Mouse (Mus musculus) heart, embryonic 15.5 days (tissue): Measurements from ENCODE around the gene Tpst1. TPM values are rescaled to one million over a fixed set of nuclear protein-coding genes. Genes with fewer than 3 reads are reported as not detected.

Source experiments
- ATAC-seq: fragments of 200-750 bp; cut with Nextera tagmentation; replicated peaks from 2 replicates; pipeline ENCODE4 v1.8.0; 2017; ENCODE audit warnings: low read depth, moderate TSS enrichment; ENCODE audit not compliant: insufficient number of reproducible peaks, insufficient read depth, low FRiP score
- H3K27ac ChIP-seq: fragments of 300-500 bp; sonication (generic); 2 replicates; pipeline ENCODE4 v1.5.1; 2015; ENCODE audit warnings: mild to moderate bottlenecking, inconsistent platforms
- H3K27me3 ChIP-seq: fragments of 300-500 bp; sonication (generic); 2 replicates; pipeline ENCODE4 v1.6.1; 2015; ENCODE audit warnings: inconsistent platforms
- H3K36me3 ChIP-seq: fragments of 300-500 bp; sonication (generic); 2 replicates; pipeline ENCODE4 v1.6.1; 2015; ENCODE audit warnings: mild to moderate bottlenecking, inconsistent platforms
- H3K4me1 ChIP-seq: fragments of 300-500 bp; sonication (generic); replicated peaks from 2 replicates; pipeline ENCODE4 v1.6.1; 2015; ENCODE audit warnings: inconsistent platforms
- H3K4me2 ChIP-seq: fragments of 300-500 bp; sonication (generic); 2 replicates; pipeline ENCODE4 v1.6.1; 2015; ENCODE audit warnings: inconsistent platforms, mild to moderate bottlenecking, moderate library complexity
- H3K4me3 ChIP-seq: fragments of 300-500 bp; sonication (generic); 2 replicates; pipeline ENCODE4 v1.5.1; 2015; ENCODE audit warnings: mild to moderate bottlenecking, inconsistent platforms
- H3K9ac ChIP-seq: fragments of 300-500 bp; sonication (generic); 2 replicates; pipeline ENCODE4 v1.6.1; 2015; ENCODE audit warnings: mild to moderate bottlenecking, inconsistent platforms
- H3K9me3 ChIP-seq: fragments of 300-500 bp; sonication (generic); replicated peaks from 2 replicates; pipeline ENCODE4 v1.6.1; 2016; ENCODE audit warnings: inconsistent platforms
- WGBS: fragments of 180-500 bp; shearing (Covaris S2); methylation state at CpG from one replicate; pipeline ENCODE4 v1.1.7; 2015; ENCODE audit warnings: mixed read lengths; 5-methylcytosine and 5-hydroxymethylcytosine counted together
- polyA plus RNA-seq: library from polyadenylated mRNA; unstranded; fragments of >200 nt; fragmentation: Nextera tagmentation; extraction: Ambion mirVana; gene quantifications from 2 replicates; pipeline ENCODE4 v1.2.1, GENCODE M21; 2015

Tpst1 gene
- polyA plus RNA-seq, 1 experiment from 2014 or later = 27.2 TPM

GRCm38 (mm10) chr5:130055688-130056087 is 17.4 kb upstream of the Tpst1 start:
- WGBS = 96% methylated on average over 4 of the region's 4 CpGs
- no peak overlapping the region for H3K4me2 ChIP-seq

DNA sequence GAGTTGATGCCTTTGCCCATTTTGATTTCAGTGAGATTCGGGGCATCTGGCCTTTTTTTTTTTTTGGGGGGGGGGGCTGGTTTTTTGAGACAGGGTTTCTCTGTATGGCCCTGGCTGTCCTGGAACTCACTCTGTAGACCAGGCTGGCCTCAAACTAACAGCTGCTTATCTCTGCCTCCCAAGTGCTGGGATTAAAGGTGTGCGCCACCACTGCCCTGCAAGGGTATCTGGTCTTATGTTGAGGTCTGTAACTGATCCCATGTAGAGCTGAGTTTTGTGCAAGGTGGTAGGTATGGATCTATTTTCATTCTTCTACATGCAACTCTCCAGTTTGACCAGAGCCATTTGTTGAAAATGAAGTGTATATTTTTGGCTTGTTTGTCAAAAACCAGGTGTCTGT is 16.8 kb upstream of the Tpst1 start:
- WGBS = 80% methylated on average over 2 of the region's 2 CpGs
- Histone ChIP-seq H3K27me3 (peaks cover 23% of the 10 kb centered on the region), H3K4me3 (no peak overlapping the region), H3K4me2 (no peak overlapping the region), H3K36me3 (peaks cover 10% of the 10 kb centered on the region; the same call in 1 of the 2 replicates), H3K27ac (no peak overlapping the region), H3K9me3 (no peaks in the 10 kb centered on the region), H3K4me1 (peaks cover 11% of the 10 kb centered on the region), H3K9ac (no peak overlapping the region)
- no peak for ATAC-seq

More at GRCm38 (mm10) chr5:130055688-130056087, 17.4 kb upstream of the Tpst1 start:
- H3K27me3 ChIP-seq = peaks cover 30% of the 10 kb centered on the region
- H3K4me1 ChIP-seq = peaks cover 11% of the 10 kb centered on the region
- no peak overlapping the region for H3K4me3 ChIP-seq
- H3K9me3 ChIP-seq = no peaks in the 10 kb centered on the region
- no peak overlapping the region for H3K9ac ChIP-seq
- no peak for ATAC-seq
- H3K36me3 ChIP-seq = peaks cover 10% of the 10 kb centered on the region; the same call in 1 of the 2 replicates
- H3K27ac ChIP-seq = no peak overlapping the region

DNA sequence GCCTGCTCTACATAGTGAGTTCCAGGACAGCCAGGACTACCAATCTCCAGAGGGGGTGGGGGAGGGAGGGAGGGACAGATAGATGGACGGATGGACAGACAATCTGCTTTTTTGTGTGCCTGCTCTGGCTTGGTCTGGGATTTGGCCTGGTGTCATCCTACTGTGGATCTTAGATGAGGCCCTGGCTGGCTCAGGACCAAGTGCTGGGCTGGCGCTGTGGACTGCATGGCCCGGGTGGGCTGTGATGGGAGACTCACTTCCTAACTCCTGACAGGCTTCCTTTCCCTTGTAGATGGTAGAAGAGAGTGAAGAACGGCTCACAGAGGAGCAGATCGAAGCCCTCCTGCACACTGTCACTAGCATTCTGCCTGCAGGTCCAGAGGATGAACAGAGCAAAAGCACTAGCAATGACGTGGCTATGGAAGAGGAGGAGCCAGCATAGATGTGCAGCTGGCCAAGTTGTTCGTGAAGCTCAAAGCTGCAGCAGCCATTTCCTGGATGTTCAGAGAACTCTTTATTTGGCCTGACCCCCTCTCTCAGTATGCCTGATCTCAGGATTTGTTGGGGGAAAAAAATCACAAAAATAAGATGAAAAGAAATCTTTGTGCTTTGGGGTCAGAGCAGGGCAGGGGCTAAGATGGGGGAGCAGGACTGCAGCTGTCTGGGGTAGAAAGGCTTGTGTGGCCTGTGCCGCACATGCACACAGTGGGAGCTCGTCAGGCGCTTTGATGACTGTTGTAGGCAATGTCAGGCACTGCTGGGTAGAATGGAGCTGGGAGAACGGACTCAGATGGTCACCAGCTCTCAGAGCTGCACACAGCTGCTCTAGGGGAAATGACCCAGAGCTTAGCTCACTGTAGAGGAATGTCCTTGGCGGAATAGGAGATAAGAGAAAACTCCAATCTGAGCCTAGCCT is 13.5 kb upstream of the Tpst1 start:
- WGBS = 50% methylated on average over 12 of the region's 12 CpGs
- H3K4me1 ChIP-seq = peaks cover 11% of the 10 kb centered on the region
- 0 out of 2 replicates have a peak, but pooled peaks cover 6% of the 10 kb centered on the region for H3K36me3 ChIP-seq
- H3K27me3 ChIP-seq = peaks cover 1% of the 10 kb centered on the region
- H3K4me2 ChIP-seq = no peak overlapping the region
- H3K9ac ChIP-seq = no peak overlapping the region
- H3K27ac ChIP-seq = peak overlapping the region; percentile 79
- no peaks in the 10 kb centered on the region for H3K9me3 ChIP-seq
- ATAC-seq = peak; percentile 80
- H3K4me3 ChIP-seq = no peak overlapping the region

DNA sequence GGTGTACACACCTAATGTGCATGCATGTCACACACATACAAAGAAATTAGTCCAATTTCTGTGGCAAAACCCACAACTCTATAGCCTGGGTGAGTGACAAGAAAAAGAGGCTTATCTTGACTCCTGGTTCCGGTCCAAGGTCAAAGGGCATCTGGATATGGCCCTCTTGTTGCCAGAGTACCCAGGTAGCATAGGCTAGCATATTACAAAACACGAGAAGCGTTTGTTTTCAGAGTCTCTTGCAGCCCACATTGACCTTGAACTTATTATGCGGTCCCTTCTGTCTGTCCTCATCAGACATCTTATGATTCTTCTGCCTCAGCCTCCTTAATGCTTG is 12.8 kb upstream of the Tpst1 start:
- Histone ChIP-seq H3K27ac (peak overlapping the region; percentile 79), H3K4me2 (no peak overlapping the region), H3K27me3 (no peaks in the 10 kb centered on the region), H3K9ac (no peak overlapping the region), H3K36me3 (0 out of 2 replicates have a peak, but pooled peaks cover 4% of the 10 kb centered on the region), H3K9me3 (no peaks in the 10 kb centered on the region), H3K4me1 (peaks cover 11% of the 10 kb centered on the region), H3K4me3 (no peak overlapping the region)
- WGBS = 70% methylated on average over 4 of the region's 4 CpGs
- no peak for ATAC-seq

- Histone ChIP-seq H3K9me3 (no peaks in the 10 kb centered on the region; the same call in 1 of the 2 replicates), H3K4me1 (peaks cover 11% of the 10 kb centered on the region), H3K9ac (no peak overlapping the region), H3K4me2 (no peak overlapping the region), H3K27ac (peak overlapping the region; percentile 52), H3K4me3 (no peak overlapping the region), H3K27me3 (no peaks in the 10 kb centered on the region), H3K36me3 (no peaks in the 10 kb centered on the region)
- no peak for ATAC-seq
- 59% methylated on average over 2 of the region's 2 CpGs for WGBS
These were observed 11.0 kb upstream of the Tpst1 start for GRCm38 (mm10) chr5:130062096-130062495.

DNA sequence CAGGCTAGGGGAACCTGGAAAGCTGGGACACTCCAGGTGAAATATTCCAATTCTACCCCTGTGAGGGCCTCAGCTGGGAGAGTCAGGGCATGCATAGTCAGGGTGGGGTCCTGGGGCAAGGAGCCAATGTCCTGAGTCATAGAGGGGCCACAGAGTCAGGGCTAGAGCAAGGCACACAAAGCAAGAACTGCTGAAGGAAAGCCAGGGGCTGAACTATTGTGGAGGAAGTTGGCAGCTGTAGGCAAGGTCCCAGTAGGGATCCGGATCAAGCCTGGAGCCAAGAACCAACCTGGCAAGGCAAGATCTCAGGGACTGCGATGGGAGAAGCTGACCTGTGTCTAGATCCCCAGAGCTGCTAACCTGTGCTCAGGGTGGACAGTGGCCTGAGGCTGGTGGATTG is 9.4 kb upstream of the Tpst1 start:
- no peaks in the 10 kb centered on the region; the same call in 1 of the 2 replicates for H3K9me3 ChIP-seq
- peaks cover 11% of the 10 kb centered on the region for H3K4me1 ChIP-seq
- H3K4me2 ChIP-seq = no peak overlapping the region
- 74% methylated on average over 2 of the region's 2 CpGs for WGBS
- no peak overlapping the region for H3K4me3 ChIP-seq
- no peaks in the 10 kb centered on the region for H3K36me3 ChIP-seq
- no peak overlapping the region for H3K27ac ChIP-seq
- ATAC-seq = no peak
- no peak overlapping the region for H3K9ac ChIP-seq
- H3K27me3 ChIP-seq = no peaks in the 10 kb centered on the region; the same call in 1 of the 2 replicates

GRCm38 (mm10) chr5:130065579-130065978 is 7.5 kb upstream of the Tpst1 start:
- WGBS = 93% methylated on average over 1 of the region's 1 CpGs
- Histone ChIP-seq H3K36me3 (no peaks in the 10 kb centered on the region), H3K4me3 (no peak overlapping the region), H3K9ac (no peak overlapping the region), H3K4me1 (no peaks in the 10 kb centered on the region), H3K27me3 (peaks cover 6% of the 10 kb centered on the region), H3K27ac (no peak overlapping the region), H3K9me3 (no peaks in the 10 kb centered on the region; the same call in 1 of the 2 replicates), H3K4me2 (no peak overlapping the region)
- no peak for ATAC-seq

DNA sequence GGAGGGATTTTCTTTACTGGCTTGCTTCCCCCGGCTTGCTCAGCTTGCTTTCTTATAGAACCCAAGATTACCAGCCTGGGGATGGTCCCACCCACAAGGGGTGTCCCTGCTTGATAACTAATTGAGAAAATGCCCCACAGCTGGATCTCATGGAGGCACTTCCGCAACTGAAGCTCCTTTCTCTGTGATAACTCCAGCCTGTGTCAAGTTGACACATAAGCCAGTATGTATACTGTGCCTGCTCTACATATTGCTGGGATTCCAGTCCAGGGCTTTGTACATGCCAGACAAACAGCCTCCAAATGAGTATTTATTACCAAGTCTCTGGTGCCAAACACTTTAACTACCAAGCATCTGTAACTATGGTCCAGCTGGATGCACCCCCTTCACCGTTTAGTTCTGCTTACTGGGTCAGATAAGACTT is 5.3 kb upstream of the Tpst1 start:
- H3K27me3 ChIP-seq = peaks cover 9% of the 10 kb centered on the region
- ATAC-seq = no peak
- H3K36me3 ChIP-seq = no peaks in the 10 kb centered on the region
- no peak overlapping the region for H3K4me2 ChIP-seq
- no peak overlapping the region for H3K4me3 ChIP-seq
- H3K27ac ChIP-seq = no peak overlapping the region
- no peak overlapping the region for H3K9ac ChIP-seq
- H3K9me3 ChIP-seq = no peaks in the 10 kb centered on the region; the same call in 1 of the 2 replicates
- 48% methylated on average over 3 of the region's 3 CpGs for WGBS
- no peaks in the 10 kb centered on the region for H3K4me1 ChIP-seq

DNA sequence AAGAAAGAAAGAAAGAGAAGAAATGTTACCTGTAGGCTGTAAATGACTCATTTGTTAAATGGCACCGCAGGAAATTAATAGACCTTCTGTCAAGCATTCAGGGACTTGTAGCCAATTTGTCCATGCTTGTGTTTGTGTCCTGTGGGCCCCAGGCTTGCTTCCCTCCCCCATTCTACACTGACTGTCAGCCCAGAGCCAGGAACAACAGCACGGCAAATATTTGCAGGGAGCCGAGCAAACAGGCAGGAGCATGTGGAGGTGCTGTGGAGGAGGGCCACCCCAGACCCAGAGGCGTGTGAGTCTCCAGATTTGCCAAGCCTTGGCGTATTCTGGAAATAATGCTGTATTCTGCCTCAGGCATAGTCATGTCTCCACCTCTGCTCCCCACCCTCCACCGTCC is 1.4 kb downstream of the Tpst1 start:
- WGBS = 69% methylated on average over 6 of the region's 6 CpGs
- Histone ChIP-seq H3K4me2 (no peak overlapping the region), H3K27me3 (peaks cover 16% of the 10 kb centered on the region)

DNA sequence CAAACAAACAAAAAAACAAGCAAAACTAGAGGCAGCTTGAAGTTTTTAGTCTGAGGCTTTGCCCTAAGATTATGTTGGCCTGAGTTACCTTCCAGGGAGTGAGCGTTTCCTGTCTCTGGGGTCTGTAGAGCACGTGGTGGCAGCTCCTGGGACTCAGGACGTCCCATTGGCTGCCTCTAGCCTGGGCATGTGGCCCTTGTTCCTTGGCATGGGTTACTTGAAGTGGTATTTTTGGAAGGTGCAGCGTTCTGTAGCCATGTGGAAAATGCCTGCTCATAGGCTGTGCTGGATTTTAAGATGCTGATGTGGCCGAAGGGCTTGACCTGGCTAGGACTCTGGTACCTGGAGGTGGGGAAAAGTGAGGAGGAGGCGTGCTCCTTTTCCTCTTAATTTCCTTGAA is 3.3 kb downstream of the Tpst1 start:
- no peak overlapping the region for H3K27ac ChIP-seq
- H3K9ac ChIP-seq = no peak overlapping the region
- no peak overlapping the region for H3K4me2 ChIP-seq
- H3K4me1 ChIP-seq = peaks cover 11% of the 10 kb centered on the region
- H3K27me3 ChIP-seq = peaks cover 8% of the 10 kb centered on the region
- no peak for ATAC-seq
- 51% methylated on average over 6 of the region's 6 CpGs for WGBS
- no peaks in the 10 kb centered on the region for H3K36me3 ChIP-seq
- no peak overlapping the region for H3K4me3 ChIP-seq
- H3K9me3 ChIP-seq = no peaks in the 10 kb centered on the region

More for the DNA sequence above, 1.4 kb downstream of the Tpst1 start:
- Histone ChIP-seq H3K9me3 (no peaks in the 10 kb centered on the region), H3K27ac (no peak overlapping the region), H3K4me1 (0 out of 2 replicates have a peak, but pooled peaks cover 3% of the 10 kb centered on the region), H3K9ac (no peak overlapping the region), H3K36me3 (no peaks in the 10 kb centered on the region), H3K4me3 (no peak overlapping the region)
- no peak for ATAC-seq

DNA sequence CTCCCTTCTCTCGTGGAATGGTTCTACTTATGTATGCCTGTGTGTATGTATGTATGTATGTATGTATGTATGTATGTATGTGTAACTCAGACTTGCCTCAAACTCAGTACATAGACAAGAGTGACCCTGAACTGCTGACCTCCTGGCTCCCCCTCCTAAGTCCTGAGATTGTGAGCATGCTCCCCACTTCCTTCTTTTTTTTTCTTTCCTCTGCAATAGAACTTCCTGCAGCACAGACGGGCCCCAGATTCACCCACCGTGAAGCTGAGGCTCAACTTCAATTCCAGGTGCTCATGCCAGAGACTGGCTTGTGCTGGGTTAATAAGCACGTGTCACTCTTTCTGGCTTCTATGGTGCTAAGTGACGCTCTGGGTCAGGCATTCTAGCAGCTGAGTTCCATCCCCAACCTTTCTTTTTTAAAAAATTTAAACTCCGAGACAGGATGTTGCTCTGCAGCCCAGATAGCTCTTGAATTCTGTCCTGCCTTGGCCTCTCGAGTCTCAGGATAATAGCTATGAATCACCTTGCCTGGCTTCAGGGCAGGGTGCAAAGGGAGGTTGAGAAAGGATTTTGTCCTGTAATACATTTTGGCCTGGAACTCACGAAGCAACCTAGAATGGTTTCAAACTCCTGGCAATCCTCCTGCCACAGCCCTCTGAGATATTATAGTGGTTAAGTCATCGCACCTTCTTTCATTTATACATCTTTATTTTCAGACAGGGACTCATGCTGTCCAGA is 5.1 kb downstream of the Tpst1 start:
- no peaks in the 10 kb centered on the region for H3K36me3 ChIP-seq
- H3K9ac ChIP-seq = no peak overlapping the region
- H3K27me3 ChIP-seq = peaks cover 8% of the 10 kb centered on the region
- ATAC-seq = no peak
- H3K9me3 ChIP-seq = no peaks in the 10 kb centered on the region
- peaks cover 11% of the 10 kb centered on the region for H3K4me1 ChIP-seq
- H3K4me2 ChIP-seq = no peak overlapping the region
- H3K4me3 ChIP-seq = no peak overlapping the region
- no peak overlapping the region; the same call in 1 of the 2 replicates for H3K27ac ChIP-seq
- WGBS = 63% methylated on average over 9 of the region's 9 CpGs
